Mouse (Mus musculus) olfactory bulb, adult 2 months (tissue): Measurements from ENCODE around the gene Bmp7.

Source experiments
- CTCF ChIP-seq: fragments of 200-500 bp; IDR thresholded peaks from 2 replicates; pipeline ENCODE4 v1.5.1; 2012; ENCODE audit warnings: low read depth, mild to moderate bottlenecking, low read length, moderate library complexity; ENCODE audit not compliant: insufficient read depth
- POLR2A ChIP-seq: fragments of 200-500 bp; IDR thresholded peaks from 2 replicates; pipeline ENCODE4 v1.6.1; 2012; ENCODE audit warnings: mild to moderate bottlenecking, low read depth, low read length, moderate library complexity; ENCODE audit not compliant: insufficient read depth

DNA sequence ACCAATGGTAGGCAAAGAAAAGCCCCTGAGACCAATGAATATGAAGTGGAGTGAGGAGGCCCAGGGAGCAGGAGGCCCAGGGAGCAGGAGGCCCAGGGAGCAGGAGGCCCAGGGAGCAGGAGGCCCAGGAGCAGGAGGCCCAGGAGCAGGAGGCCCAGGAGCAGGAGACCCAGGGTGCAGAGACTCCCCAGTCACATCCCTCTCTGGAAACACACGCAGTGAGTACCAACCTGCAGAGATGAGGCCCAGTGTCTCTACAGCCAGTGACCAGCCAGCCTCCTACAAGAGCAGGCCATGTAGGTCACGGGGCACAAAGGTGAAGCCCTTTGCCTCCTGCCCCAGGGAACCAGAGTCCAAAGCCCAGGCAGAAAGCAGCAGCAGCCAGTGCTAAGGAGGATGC, 83.6 kb downstream of the Bmp7 start:
- TF ChIP-seq POLR2A: no peak
- TF ChIP-seq CTCF: no peak
